Mouse (Mus musculus): ENCODE results near the gene Gm49630. TPM values are rescaled to one million over a fixed set of nuclear protein-coding genes. Genes with fewer than 3 reads are reported as not detected.
"Not testable (repeated sequence)": the region's sequence is repeated elsewhere in the genome, so short reads cannot be mapped to it uniquely, and the experiment has no call there.

The Gm49630 gene
- total RNA-seq (2021) = not detected
- polyA plus RNA-seq (2012; rRNA removed) = 0.28 and 1.1 TPM in 2 replicates
- long read RNA-seq = 0 reads

DNA sequence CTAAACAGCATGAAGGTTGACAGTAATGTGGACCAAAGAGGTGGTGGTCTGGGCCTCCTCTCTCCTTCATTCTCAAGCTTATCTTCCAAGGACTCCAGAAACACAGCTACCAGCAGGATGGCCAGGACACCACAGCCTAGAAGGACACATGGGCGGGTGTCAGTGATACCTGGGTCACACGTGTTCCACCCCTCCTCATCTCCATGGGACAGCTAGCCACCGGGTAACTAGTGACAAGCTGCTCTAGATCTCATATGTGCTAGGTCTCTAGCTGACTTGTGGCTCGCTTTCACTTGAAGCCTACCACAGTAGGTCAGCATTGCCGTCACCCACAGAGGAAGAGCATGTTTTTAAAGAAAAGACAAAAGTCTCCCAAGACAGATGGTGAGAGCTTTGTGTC is at the start of gene Gm49630:
TSS of gene Gm49630 (minus strand) at position 101 of the 400 bp plus-strand sequence.
- not testable (repeated sequence) for DNase-seq

DNA sequence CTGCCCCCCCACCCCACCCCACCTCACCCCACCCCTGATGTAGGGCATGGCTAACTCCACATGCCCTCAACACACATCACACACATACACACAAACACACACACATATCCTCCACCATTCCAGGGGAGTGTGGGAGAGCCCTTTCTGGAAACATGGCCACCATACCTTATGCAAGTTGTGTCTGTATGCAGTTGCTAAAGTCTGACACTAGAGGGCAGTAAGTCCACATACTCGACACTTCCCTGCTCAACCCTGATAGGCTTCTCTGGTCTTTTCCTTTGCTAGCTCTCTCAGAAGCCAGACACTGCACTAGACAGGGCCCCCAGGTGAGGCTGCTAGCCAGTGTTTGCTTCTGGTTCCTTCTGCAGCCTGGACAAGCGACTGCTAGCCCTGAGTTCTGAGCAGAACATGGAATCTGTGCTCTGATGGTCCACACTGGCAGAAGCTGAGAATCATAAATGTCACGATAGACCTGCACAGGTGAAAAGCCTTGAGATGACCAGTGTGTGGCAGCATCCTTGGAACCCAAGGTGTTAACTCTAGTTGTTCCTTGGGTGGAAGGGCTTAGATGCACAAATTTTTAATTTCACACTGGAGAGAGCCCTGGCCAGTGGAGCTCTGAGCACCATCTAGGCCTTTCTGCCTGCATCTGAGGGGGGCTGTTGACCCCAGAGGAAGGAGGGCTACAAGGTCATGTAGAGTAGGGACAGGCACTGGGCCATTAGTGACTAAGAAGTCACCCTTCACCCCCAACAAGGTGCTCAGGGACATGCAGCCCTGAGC is 48.6 kb upstream of the Gm49630 start:
- DNase-seq = not testable (repeated sequence)

DNA sequence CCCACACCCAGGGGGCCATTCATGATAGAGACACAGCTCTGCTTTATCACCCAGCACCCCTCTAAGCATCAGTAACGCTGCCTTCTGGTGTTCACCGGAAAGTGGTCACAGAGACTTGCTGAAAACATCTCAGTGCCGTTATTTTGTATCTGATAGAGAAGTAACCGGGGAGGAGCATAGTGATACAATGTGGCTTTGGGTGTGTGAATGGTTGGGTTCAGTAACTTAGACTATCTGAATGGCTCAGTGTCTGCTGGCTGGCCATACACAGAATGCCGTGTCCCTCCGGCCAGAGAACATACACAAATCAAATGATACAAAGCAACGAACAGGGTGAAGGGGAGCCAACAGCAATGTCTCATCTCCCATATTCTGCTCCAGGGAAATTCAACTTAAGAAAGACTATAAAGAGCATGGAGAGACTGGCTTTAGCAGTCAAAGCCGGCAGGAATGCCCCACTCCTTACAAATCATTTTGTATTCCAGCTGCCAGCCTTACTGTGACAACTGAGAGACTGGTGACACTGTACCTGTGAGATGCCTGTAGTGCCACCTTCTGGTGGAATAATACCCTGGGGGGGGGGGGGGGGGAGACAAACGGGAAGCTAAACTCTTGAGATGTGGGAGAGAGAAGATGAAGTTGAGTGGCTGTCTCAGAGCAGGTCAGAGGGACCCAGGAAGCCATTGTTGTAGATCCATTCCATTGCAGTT is 43.0 kb upstream of the Gm49630 start:
- DNase-seq = not testable (repeated sequence)

DNA sequence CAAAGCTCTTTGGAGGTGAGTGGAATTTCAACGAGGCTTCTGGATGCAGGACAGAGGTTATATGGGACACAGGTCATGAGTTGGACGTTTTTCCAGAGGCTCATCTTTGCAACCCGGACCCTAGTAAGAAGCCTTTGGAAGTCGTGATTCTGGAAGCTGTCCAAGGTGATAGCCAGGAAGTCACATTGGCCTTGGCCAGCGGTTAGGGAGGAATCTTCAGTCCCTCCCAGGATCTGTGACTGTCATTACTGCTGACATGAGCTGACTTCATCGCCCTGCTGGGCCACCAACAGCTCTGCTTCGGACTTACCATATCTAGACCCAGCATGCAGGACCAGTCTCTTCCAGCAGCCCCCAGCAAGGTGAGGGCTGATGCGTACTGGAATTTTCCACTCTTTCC is 41.6 kb upstream of the Gm49630 start:
- DNase-seq = peak; percentile 44

DNA sequence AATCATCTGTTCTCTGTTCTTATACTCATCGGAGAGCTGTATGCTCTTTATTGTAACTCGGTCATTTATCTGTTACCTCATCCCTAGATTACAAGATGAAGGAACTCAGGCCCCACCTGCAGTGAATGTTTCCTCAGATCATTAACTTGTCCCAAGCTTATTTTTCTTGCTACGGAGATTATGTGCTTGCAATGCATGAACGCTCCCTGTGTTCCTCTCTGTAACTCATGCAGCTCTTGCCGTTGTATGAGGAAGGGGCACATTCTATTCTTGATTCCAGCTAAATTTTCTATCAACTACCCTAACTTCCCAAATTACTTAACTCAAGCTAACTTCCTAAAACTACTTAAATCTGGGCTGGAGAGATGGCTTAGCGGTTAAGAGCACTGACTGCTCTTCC is 28.0 kb upstream of the Gm49630 start:
- DNase-seq = not testable (repeated sequence)

DNA sequence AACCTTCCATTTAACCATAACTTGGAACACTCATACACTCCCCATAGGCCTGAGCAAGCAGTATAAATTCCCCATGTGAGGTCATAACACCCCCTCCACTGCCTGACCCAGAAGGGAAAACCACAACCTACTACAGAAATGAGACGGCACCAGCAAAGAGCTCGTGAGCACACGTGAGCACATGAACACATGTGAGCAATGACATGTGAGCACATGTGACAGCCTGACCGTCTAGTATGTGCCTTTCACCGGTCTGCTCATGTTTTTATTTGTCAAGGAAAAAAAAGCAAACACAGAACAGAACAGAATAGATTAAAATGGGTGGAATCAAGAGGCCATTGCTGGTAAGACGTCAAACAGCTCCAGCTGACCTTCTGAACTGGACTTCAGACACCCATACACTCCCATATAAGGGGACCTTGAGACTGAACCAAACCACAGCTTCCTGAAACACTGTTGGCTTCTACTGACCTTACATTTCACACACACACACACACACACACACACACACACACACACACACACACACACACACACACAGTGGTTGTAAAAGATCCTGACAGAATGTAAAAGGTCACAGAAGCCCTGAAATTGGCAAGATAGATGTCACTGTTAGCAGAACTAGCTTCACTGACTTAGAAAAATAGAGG is 26.5 kb upstream of the Gm49630 start:
- peak; percentile 67 for DNase-seq

DNA sequence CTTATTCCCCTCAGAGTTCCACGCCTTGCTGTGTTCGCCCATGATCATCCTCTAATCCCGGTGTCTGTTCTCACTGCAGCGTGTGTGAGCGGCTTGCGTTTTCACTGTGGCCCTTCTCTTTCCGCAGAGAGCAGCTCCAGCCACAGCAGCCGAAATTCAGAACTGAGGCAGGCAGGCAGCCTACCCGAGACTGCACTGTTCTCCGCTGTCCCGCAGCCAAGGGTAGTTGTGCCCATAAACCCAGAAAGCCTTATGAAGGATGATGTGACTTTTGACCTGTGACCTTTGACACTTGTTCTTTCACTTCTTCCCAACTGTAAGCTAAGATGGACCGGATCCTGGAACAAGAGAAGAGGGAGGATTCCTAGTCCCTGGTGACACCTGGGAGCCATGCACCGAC is 25.3 kb upstream of the Gm49630 start:
- not testable (repeated sequence) for DNase-seq

DNA sequence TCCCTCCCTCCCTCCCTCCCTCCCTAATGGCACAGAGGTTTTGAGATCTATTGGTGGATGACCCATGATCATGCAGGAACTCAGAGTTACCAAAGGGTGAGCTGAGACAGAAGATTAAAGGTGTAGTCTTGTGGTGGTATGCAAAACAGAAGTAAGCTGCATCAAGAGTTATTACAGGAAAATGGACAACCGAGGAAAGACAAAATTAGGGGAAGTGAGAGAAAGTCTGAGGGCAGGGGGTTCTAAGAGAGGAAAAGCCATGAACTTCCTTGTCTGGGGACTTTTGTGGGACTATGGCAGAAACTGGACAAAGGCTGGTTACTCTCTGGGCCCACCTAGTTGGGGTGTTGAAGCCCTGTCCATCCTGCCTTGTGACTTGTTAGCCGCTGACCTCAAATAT is 24.5 kb upstream of the Gm49630 start:
- not testable (repeated sequence) for DNase-seq

DNA sequence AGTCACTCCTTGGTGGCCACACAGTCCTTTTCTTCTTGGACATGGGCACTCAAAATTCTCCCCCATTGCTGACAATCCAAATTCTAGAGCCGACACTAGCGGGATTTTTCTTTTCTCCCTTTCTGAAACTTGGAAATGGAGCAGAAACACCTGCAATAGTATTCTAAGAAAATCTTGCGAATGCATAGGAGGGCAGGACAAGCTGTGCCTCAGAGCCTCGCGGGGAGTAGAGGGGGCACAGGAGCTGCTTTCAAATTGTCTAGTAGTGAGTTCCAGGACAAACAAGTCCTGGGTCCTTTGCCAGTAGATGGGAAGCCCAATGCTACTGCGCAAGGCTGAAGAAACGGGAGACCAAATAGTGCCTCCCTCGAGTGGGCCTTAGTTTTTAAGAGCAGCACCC is 23.9 kb upstream of the Gm49630 start:
- peak; percentile 43 for DNase-seq

DNA sequence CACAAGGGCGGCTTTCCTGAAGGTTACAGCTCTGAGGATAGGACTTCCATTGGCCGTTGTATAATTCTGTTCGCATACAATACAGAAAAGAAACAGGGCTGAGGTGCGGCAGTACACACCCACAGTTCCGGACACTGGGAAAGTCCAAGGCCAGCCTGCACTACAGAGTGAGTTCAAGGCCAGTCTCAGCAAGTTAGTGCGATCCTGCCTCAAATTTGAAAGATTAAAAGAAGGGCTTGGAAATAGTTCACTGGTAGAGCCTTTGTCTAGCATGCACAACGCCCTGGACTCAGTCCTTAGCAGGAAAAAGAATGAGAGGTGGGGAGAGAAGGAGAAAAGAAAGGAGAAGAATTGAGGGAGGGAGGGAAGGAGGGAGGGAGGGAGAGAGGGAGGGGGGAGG is 23.3 kb upstream of the Gm49630 start:
- DNase-seq = peak; percentile 72

DNA sequence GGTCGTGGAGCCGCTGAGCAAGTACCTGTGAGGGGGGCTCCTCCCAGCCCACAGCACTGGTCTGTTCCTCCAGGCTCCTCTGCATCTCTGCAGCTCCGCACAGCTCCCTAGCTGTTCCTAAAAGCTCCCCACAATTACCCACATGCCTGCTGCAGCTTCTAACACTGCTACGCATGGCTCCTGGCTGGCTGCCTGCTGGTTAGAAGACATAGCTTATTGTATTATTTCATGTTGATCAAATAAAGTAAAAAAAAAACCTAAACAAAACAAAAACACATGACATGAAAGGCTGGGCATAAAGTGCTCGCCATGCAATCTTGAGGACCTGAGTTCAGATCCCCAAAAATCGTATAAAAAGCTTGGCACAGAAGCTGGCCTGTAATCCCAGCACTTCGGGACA is 18.1 kb upstream of the Gm49630 start:
- DNase-seq = peak; percentile 35

DNA sequence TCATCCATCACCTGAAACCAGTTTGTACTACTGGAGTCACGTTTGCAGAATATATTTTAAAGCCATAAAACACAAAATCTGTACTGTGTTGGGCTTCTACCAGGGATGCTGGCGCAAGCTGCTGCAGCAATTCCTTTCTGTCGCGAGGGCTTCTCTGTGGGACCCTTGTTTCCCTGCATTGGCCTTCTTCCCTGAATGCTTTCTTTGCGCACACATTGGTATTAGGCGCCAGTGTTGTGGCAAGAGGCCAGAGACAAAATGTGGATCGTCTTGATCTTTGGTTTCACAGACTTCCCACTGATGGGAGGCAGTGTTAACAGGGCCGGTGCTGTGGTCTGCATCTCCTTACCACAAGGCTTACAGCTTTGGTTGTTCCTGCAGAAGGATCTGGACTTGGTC is 17.2 kb upstream of the Gm49630 start:
- not testable (repeated sequence) for DNase-seq

DNA sequence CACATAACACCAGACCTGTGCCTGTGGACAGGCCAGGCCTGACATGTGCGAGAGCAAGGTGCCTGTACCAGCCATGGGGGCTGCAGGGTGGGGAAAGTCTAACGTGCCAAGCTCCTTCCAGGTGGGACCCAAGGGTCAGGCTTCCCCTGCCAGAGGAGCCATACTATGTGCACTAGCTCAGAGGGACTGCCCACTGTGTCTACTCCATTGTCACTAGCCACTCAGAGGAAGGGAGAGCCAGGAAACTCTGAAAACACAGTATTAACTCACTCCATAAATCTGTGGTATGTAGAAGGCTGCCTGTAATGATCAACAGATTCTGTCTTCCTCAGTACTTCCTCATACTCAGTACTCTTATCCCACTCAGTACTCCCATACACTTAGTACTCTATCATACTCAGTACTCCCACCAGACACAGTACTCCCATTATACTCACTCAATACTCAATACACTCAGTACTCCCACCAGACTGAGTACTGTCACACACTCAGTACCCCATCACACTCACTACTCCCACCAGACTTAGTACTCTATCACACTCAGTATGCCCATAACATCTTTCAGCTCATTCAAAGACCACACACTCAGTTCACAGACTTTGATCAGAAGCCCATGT is 16.7 kb upstream of the Gm49630 start:
- DNase-seq = not testable (repeated sequence)

DNA sequence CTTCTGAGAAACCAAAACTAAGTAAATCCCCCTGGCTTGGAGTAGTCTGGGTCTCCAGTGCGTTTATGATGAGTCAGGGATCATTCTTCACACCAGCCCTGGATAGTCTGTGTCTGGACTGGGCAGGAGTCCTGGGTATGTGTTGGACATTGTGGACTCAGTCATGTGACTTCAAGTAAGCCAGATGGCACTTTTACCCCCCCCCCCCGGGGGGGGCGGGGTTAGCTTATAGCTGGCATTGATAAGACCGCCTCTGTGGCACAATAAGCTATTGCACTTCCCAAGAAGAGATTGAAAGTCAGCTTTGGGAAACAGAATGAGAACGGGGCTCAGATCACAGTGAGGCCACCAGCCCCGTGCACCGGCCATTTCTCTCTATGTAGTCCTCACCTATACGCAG is 14.2 kb upstream of the Gm49630 start:
- DNase-seq = not testable (repeated sequence)

DNA sequence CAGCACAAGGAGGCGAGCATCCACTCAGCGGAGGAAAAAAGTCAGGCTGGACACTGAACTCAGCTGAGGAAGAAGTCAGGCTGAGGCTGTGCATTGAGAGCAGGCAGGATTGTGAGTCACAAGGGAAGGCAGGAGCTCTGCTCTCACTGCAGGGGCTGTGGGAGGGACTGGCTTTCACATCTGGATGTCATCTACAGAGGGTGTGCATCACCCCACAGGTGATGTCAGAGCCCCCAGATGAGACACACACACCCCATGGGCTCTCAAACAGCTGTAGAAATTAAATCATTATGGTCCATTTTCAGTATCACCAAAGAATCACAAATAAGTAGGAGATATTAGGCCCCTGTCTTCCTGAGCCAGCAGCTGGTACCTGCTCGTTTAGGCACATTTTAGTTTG is 13.6 kb upstream of the Gm49630 start, which contains the start of gene Unc93a2:
TSS of gene Unc93a2 (minus strand) at position 101 of the 400 bp plus-strand sequence.
- DNase-seq = not testable (repeated sequence)

DNA sequence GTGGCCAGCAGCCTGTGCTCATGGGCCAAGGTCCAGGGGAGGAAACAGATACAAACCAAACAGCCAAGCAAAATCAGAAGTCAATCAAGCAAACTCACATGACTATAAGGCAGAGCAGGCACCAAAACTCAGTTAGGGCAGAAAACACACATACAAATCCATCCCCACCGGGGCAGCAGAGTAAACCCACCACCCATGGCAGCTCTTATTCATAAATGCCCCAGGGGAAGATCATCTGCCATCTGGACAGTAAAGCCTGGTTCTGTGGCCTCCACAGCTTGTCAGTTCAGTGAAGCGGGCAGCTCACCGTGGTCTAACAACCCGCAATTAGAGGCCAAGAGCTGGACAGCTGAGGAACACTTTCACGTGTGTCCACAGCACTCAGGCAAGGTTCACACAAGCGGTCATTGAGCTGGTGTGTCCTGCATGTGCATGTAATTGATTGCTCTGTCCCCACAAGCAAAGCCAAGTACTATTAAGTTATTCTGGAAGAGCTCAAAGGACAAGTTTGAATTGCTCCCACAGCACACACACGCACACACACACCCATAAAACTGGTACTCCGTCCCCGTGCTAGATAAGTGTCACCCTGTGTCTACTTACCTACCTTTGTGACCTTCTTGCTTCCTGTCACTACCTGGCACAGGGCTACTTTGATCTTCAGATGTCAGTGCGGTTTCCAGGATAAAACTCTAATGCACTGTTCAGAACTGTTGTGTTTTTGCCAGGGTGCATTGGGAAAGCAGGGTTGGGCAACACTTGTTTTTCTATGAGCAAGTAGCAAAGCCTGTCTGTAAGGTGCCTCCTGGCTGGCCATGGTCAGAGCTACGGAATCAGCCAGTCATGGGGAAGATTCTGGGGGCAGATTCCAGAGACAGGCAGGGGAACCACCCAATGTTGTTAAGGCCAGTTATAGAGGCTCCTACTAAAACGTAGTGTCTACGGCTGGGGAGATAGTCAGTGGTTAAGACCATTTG is 11.7 kb upstream of the Gm49630 start:
- DNase-seq = not testable (repeated sequence)

DNA sequence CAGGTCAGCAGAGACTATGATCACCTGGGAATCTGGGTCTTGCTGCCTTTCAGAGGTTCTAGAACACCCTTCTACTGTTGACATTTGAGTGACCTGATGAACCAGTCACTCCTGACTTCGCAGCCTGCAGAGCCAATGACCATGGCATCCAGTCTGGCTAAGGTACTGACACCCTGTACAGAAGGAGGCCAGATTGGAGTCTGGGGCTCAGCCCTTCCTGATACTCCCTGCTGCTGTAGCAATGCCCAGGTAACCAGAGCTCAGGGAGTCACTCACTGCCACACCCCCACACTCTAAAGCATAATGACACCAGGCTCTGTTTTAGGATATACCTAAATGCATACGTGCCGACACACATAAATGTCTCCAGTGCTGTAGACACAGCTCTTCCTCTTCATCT is 10.9 kb upstream of the Gm49630 start:
- not testable (repeated sequence) for DNase-seq

DNA sequence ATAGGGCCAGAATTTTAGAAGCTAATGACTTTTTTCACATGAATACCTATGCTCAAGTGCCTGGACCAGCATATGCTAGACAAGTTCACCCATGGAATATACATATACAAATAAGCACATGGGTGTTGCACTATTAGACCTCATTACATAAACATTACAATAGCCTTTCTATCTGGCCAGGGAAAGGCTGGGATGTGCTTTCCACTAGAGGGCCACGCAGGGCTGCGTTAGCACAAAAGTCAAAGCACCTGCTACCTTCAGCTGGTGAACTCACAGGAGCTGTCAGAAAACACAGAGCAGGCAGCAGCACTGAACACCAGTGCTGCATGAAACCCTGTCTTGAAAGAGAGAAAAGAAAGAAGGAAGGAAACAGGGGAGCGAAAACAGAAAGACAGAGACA is 6.1 kb upstream of the Gm49630 start:
- DNase-seq = not testable (repeated sequence)

DNA sequence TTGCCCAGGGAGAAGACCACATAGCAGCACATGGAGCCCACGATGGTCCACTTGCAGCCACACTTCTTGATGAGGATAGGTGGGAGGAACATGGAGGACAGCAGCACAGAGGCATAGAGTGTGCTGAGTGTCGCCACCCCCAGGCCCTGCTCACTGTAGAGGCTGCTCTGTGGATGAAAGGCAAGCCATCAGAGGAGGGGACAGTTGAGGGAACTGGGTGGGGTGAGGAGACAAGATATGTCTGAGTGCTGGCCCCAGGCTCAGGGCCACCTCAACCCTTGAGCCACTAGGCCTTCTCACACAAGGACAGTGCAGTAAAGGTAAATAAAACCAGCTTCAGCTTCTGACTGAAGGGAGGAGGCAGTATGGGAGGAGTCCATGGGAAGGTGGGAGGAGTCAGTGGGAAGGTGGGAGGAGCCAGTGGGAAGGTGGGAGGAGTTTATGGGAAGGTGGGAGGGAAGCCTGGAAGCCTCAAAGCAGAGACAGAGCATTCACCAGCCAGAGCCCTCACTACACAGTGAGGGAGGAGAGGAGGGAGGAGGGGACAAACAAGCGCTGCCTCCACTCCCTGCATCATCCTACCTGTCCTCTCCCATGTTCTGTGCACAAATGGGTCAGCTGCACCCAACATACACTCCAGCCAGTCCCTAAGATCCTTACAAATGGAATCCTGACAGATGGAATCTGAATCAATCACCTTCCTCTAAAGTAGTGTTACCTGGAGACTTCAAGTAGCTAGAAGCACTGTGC is 5.3 kb upstream of the Gm49630 start:
- not testable (repeated sequence) for DNase-seq

DNA sequence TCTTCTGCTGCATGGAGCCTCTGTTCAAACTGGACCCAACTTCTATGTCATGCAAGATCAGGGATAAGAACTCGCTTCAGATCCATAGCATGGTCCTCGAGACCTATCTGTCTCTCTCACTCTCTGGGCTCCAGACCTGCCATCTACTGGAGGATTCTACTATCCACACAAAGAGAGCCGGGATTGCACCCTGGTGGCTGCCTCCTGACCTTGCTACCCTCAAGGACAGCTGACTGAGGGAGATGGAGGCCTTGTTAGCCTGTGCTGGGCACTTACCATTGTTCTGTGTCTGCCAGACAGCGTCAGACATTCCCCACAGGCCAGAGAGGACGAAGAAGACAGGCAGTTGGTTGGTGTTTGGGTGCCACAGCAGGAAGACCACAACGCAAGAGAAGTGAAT is 2.4 kb downstream of the Gm49630 start:
- DNase-seq = peak; percentile 66

All from adrenal gland, adult 2 months (tissue).